Mouse (Mus musculus): ENCODE measurements around the gene Psen2. TPM values are rescaled to one million over a fixed set of nuclear protein-coding genes. Genes with fewer than 3 reads are reported as not detected.
A peak's percentile ranks its signal among the peaks of the same experiment; 100 is the strongest.

Psen2 gene
- total and polyA plus RNA-seq, 3 experiments = 23.4 to 46.1 (median 45.3) TPM

GRCm38 (mm10) chr1:180268249-180269031 is 5.2 kb upstream of the Psen2 start (continued):
- no peak; the same call in none of the 2 replicates for TF ChIP-seq RAD21 (IDR thresholded peaks at IDR 0.05; ENCODE audit: low read depth, low read length)
- no peak; the same call in 1 of the 2 replicates for TF ChIP-seq EP300 (IDR thresholded peaks at IDR 0.05; ENCODE audit: low read length)
- no peak for TF ChIP-seq PAX5 (IDR thresholded peaks at IDR 0.05; ENCODE audit: low read length)
- peak; percentile 51 for TF ChIP-seq JUND (conservative IDR thresholded peaks at IDR 0.05; ENCODE audit: low read depth, low read length)
- TF ChIP-seq GABPA (IDR thresholded peaks at IDR 0.05; ENCODE audit: insufficient replicate concordance, low read depth, low read length) = no peak
- TF ChIP-seq ZMIZ1 (IDR thresholded peaks at IDR 0.05; ENCODE audit: low read depth, low read length) = no peak
- TF ChIP-seq SIN3A (IDR thresholded peaks at IDR 0.05; ENCODE audit: low read length) = peak; percentile 90
- TF ChIP-seq NRF1 (IDR thresholded peaks at IDR 0.05; ENCODE audit: low read depth, low read length) = peak; percentile 23; the same call in 1 of the 2 replicates
- no peak for TF ChIP-seq MAX (IDR thresholded peaks at IDR 0.05; ENCODE audit: low read length)

GRCm38 (mm10) chr1:180267151-180267550 is 3.9 kb upstream of the Psen2 start:
- Histone ChIP-seq H3K27ac (ENCODE audit: insufficient read depth, low read depth) (no peak overlapping the region), H3K4me2 (ENCODE audit: insufficient read depth, low read depth, poor library complexity, severe bottlenecking) (no peak overlapping the region), H3K4me1 (ENCODE audit: control insufficient read depth in 1 of 2, insufficient read depth in 2 of 2) (peaks cover 5 to 45% of the 10 kb centered on the region in 2 experiments), H3K36me3 (replicated peaks in 1 of 2; ENCODE audit: control insufficient read depth in 1 of 2, insufficient read depth in 1 of 2, low read length in 1 of 2) (no peaks in the 10 kb centered on the region), H3K27me3 (replicated peaks) (no peaks in the 10 kb centered on the region), H3K9ac (ENCODE audit: insufficient read depth, low read depth) (no peak overlapping the region), H3K4me3 (replicated peaks in 1 of 3; ENCODE audit: low read depth in 2 of 3, low read length in 2 of 3, poor library complexity in 1 of 3) (no peak overlapping the region), H3K79me2 (replicated peaks; ENCODE audit: control insufficient read depth, extremely low read depth, insufficient read depth, poor library complexity, severe bottlenecking) (no peaks in the 10 kb centered on the region), H3K9me3 (replicated peaks; ENCODE audit: low read length) (no peaks in the 10 kb centered on the region)
- no peak for DNase-seq (ENCODE audit: extremely low read depth)
- no peak for TF ChIP-seq MAZ (IDR thresholded peaks at IDR 0.05; ENCODE audit: low read depth, low read length)
- no peak for TF ChIP-seq SMC3 (IDR thresholded peaks at IDR 0.05; ENCODE audit: low read depth, low read length)
- no peak for TF ChIP-seq MXI1 (IDR thresholded peaks at IDR 0.05; ENCODE audit: low read depth, low read length)
- TF ChIP-seq POLR2A (IDR thresholded peaks at IDR 0.05; ENCODE audit: low read depth, low read length) = no peak
- TF ChIP-seq MAX (IDR thresholded peaks at IDR 0.05; ENCODE audit: low read length) = no peak
- TF ChIP-seq JUND (conservative IDR thresholded peaks at IDR 0.05; ENCODE audit: low read depth, low read length) = no peak
- no peak for TF ChIP-seq ELF1 (IDR thresholded peaks at IDR 0.05; ENCODE audit: low read depth, low read length)
- no peak for TF ChIP-seq MAFK (IDR thresholded peaks at IDR 0.05; ENCODE audit: insufficient replicate concordance, low read length)
- no peak for TF ChIP-seq GABPA (IDR thresholded peaks at IDR 0.05; ENCODE audit: insufficient replicate concordance, low read depth, low read length)
- no peak for TF ChIP-seq CHD2 (IDR thresholded peaks at IDR 0.05; ENCODE audit: low read length)
- no peak for TF ChIP-seq RAD21 (IDR thresholded peaks at IDR 0.05; ENCODE audit: low read depth, low read length)
- in situ Hi-C loops (cut with MboI; ENCODE audit: low pct_ligation_motif_present, low pct_unique_long_range_greater_than_20kb, low sequenced_read_pairs) (loop anchor here (25.0 kb wide), 2 partner anchors 270 to 495 kb away; no protein-coding TSS in a partner anchor), dilution Hi-C loops (cut with MboI; ENCODE audit: extremely low pct_ligation_motif_present, extremely low pct_unique_long_range_greater_than_20kb, low sequenced_read_pairs) (no loop called here)

GRCm38 (mm10) chr1:180265399-180265798 is 2.2 kb upstream of the Psen2 start:
- dilution Hi-C loops (cut with MboI; ENCODE audit: extremely low pct_ligation_motif_present, extremely low pct_unique_long_range_greater_than_20kb, low sequenced_read_pairs) (no loop called here), in situ Hi-C loops (cut with MboI; ENCODE audit: low pct_ligation_motif_present, low pct_unique_long_range_greater_than_20kb, low sequenced_read_pairs) (loop anchor here (25.0 kb wide), 2 partner anchors 272 to 497 kb away; no protein-coding TSS in a partner anchor)
- Histone ChIP-seq H3K9ac (ENCODE audit: insufficient read depth, low read depth) (no peak overlapping the region), H3K27me3 (replicated peaks) (no peaks in the 10 kb centered on the region), H3K4me1 (ENCODE audit: control insufficient read depth in 1 of 2, insufficient read depth in 2 of 2) (peaks cover 11 to 62% of the 10 kb centered on the region in 2 experiments), H3K36me3 (replicated peaks in 1 of 2; ENCODE audit: control insufficient read depth in 1 of 2, insufficient read depth in 1 of 2, low read length in 1 of 2) (no peaks in the 10 kb centered on the region), H3K4me2 (ENCODE audit: insufficient read depth, low read depth, poor library complexity, severe bottlenecking) (peak overlapping the region; percentile 42; the same call in 1 of the 2 replicates), H3K79me2 (replicated peaks; ENCODE audit: control insufficient read depth, extremely low read depth, insufficient read depth, poor library complexity, severe bottlenecking) (no peaks in the 10 kb centered on the region), H3K4me3 (replicated peaks in 1 of 3; ENCODE audit: low read depth in 2 of 3, low read length in 2 of 3, poor library complexity in 1 of 3) (no peak overlapping the region), H3K9me3 (replicated peaks; ENCODE audit: low read length) (no peaks in the 10 kb centered on the region), H3K27ac (ENCODE audit: insufficient read depth, low read depth) (no peak overlapping the region)
- TF ChIP-seq IRF4 (IDR thresholded peaks at IDR 0.05; ENCODE audit: low read depth, low read length) = no peak
- no peak for TF ChIP-seq JUND (conservative IDR thresholded peaks at IDR 0.05; ENCODE audit: low read depth, low read length)
- TF ChIP-seq MXI1 (IDR thresholded peaks at IDR 0.05; ENCODE audit: low read depth, low read length) = no peak
- no peak for TF ChIP-seq KAT2A (IDR thresholded peaks at IDR 0.05; ENCODE audit: insufficient replicate concordance, low read length)
- no peak for TF ChIP-seq USF2 (conservative IDR thresholded peaks at IDR 0.05; ENCODE audit: low read depth, low read length)
- no peak for TF ChIP-seq ETS1 (conservative IDR thresholded peaks at IDR 0.05; ENCODE audit: low read depth, low read length)
- TF ChIP-seq ZKSCAN1 (IDR thresholded peaks at IDR 0.05; ENCODE audit: borderline replicate concordance, low read depth, low read length) = no peak
- no peak for TF ChIP-seq E2F4 (IDR thresholded peaks at IDR 0.05; ENCODE audit: insufficient replicate concordance, low read depth, low read length)
- TF ChIP-seq MAX (IDR thresholded peaks at IDR 0.05; ENCODE audit: low read length) = no peak
- TF ChIP-seq HCFC1 (IDR thresholded peaks at IDR 0.05; ENCODE audit: low read depth, low read length) = no peak
- no peak for TF ChIP-seq EP300 (IDR thresholded peaks at IDR 0.05; ENCODE audit: low read length)
- no peak for TF ChIP-seq BHLHE40 (IDR thresholded peaks at IDR 0.05; ENCODE audit: low read depth, low read length)
- no peak for TF ChIP-seq CHD1 (IDR thresholded peaks at IDR 0.05; ENCODE audit: low read depth, low read length)
- no peak for TF ChIP-seq USF1 (IDR thresholded peaks at IDR 0.05; ENCODE audit: low read depth, low read length)
- DNase-seq (ENCODE audit: extremely low read depth) = no peak

Data from CH12.LX (cell line).